Mouse (Mus musculus): ENCODE data around the gene Fgfr2. TPM values are rescaled to one million over a fixed set of nuclear protein-coding genes. Genes with fewer than 3 reads are reported as not detected.

Fgfr2 gene
- polyA plus RNA-seq, 1 experiment = 0.17 TPM

DNA sequence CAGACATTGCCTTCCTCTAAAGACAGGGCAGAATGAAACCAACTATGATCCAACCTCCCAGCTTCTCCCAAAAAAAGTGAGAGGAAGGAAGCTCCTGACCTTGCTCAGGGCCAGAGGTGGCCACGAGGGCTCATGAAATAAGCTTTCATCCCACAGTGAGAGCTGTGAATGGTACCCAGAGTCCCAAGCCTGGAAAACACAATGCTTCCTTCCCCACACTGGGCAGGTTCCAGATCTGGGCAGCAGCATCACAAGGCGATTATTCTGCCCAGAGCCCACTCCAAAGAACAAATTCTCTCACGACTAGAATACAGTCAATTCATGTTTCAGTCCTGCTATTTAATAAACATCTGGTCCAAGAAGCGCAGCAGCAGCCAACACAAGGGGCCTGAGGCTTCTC is 2879.3 kb downstream of the Fgfr2 start:
- no peaks in the 10 kb centered on the region for H3K79me2 ChIP-seq (ENCODE audit: control insufficient read depth, insufficient read depth)
- H3K4me2 ChIP-seq (ENCODE audit: low read depth) = no peak overlapping the region
- no peaks in the 10 kb centered on the region for H3K27me3 ChIP-seq (ENCODE audit: control insufficient read depth, insufficient read depth, insufficient read length)
- no peak overlapping the region for H3K4me3 ChIP-seq
- TF ChIP-seq CEBPB (IDR thresholded peaks at IDR 0.05; ENCODE audit: insufficient read depth, poor library complexity, severe bottlenecking) = no peak
- TF ChIP-seq SRF (IDR thresholded peaks at IDR 0.05; ENCODE audit: control insufficient read depth, insufficient read length, low read depth) = no peak
- no peak for TF ChIP-seq TCF3 (IDR thresholded peaks at IDR 0.05; ENCODE audit: insufficient read length, low read depth)
- no peak overlapping the region for H3ac ChIP-seq (ENCODE audit: control insufficient read depth, insufficient read length)
- no peaks in the 10 kb centered on the region for H3K36me3 ChIP-seq (ENCODE audit: control insufficient read depth, insufficient read depth)

DNA sequence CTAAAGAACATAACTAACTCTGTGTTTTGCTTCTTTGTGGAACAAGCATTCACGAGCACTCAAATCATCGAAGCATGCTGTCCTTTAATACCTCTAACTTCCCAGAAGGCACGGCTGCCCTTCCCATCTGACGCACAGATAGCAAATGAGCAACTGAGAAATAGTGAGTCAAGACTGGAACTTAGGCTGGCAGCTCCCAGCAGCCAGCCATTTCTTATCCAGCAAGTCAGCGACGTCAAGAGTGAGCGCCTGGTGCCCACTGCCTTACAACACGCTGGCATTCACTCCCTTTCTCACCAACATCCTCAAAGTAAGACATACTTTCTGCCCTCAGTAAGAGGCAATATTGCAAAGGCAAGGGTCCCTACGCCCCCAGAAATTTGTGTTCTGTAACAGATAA is 2883.0 kb downstream of the Fgfr2 start:
- no peak overlapping the region for H3ac ChIP-seq (ENCODE audit: control insufficient read depth, insufficient read length)
- H3K27me3 ChIP-seq (ENCODE audit: control insufficient read depth, insufficient read depth, insufficient read length) = no peaks in the 10 kb centered on the region
- H3K79me2 ChIP-seq (ENCODE audit: control insufficient read depth, insufficient read depth) = no peaks in the 10 kb centered on the region
- TF ChIP-seq USF1 (IDR thresholded peaks at IDR 0.05; ENCODE audit: low read depth) (no peak), TCF12 (IDR thresholded peaks at IDR 0.05; ENCODE audit: insufficient read depth, poor library complexity, severe bottlenecking) (no peak), MYOG (IDR thresholded peaks at IDR 0.05; ENCODE audit: control insufficient read depth in 1 of 3, insufficient read depth in 1 of 3, insufficient read length in 2 of 3, low read depth in 2 of 3) (no peak), REST (IDR thresholded peaks at IDR 0.05; ENCODE audit: insufficient read depth, insufficient read length) (no peak)
- no peaks in the 10 kb centered on the region for H3K36me3 ChIP-seq (ENCODE audit: control insufficient read depth, insufficient read depth)
- H3K4me3 ChIP-seq = no peak overlapping the region
- H3K4me2 ChIP-seq (ENCODE audit: low read depth) = no peak overlapping the region

- no peaks in the 10 kb centered on the region for H3K79me2 ChIP-seq (ENCODE audit: control insufficient read depth, insufficient read depth)
- TF ChIP-seq TCF12 (IDR thresholded peaks at IDR 0.05; ENCODE audit: insufficient read depth, poor library complexity, severe bottlenecking) = no peak
- TF ChIP-seq CEBPB (IDR thresholded peaks at IDR 0.05; ENCODE audit: insufficient read depth, poor library complexity, severe bottlenecking) = no peak
- TF ChIP-seq SRF (IDR thresholded peaks at IDR 0.05; ENCODE audit: control insufficient read depth, insufficient read length, low read depth) = no peak
- TF ChIP-seq USF1 (IDR thresholded peaks at IDR 0.05; ENCODE audit: low read depth) = no peak
- TF ChIP-seq MAX (IDR thresholded peaks at IDR 0.05; ENCODE audit: low read depth) = no peak
- no peaks in the 10 kb centered on the region for H3K36me3 ChIP-seq (ENCODE audit: control insufficient read depth, insufficient read depth)
- no peak overlapping the region for H3K4me2 ChIP-seq (ENCODE audit: low read depth)
- H3K4me3 ChIP-seq = no peak overlapping the region
- no peaks in the 10 kb centered on the region for H3K27me3 ChIP-seq (ENCODE audit: control insufficient read depth, insufficient read depth, insufficient read length)
- H3ac ChIP-seq (ENCODE audit: control insufficient read depth, insufficient read length) = no peak overlapping the region
These were observed 2885.9 kb downstream of the Fgfr2 start for GRCm38 (mm10) chr7:130237244-130237643.

GRCm38 (mm10) chr7:130233777-130234176 is 2889.4 kb downstream of the Fgfr2 start:
- H3K27me3 ChIP-seq (ENCODE audit: control insufficient read depth, insufficient read depth, insufficient read length) = no peaks in the 10 kb centered on the region
- H3ac ChIP-seq (ENCODE audit: control insufficient read depth, insufficient read length) = no peak overlapping the region
- H3K79me2 ChIP-seq (ENCODE audit: control insufficient read depth, insufficient read depth) = no peaks in the 10 kb centered on the region
- TF ChIP-seq MYOD1 (IDR thresholded peaks at IDR 0.05; ENCODE audit: control insufficient read depth in 1 of 3, insufficient read length in 2 of 3, low read depth in 2 of 3) = no peak
- TF ChIP-seq POLR2AphosphoS2 (IDR thresholded peaks at IDR 0.05; ENCODE audit: insufficient read length, low read depth) = no peak
- TF ChIP-seq CEBPB (IDR thresholded peaks at IDR 0.05; ENCODE audit: insufficient read depth, poor library complexity, severe bottlenecking) = no peak
- TF ChIP-seq REST (IDR thresholded peaks at IDR 0.05; ENCODE audit: insufficient read depth, insufficient read length) = no peak
- no peak for TF ChIP-seq SRF (IDR thresholded peaks at IDR 0.05; ENCODE audit: control insufficient read depth, insufficient read length, low read depth)
- TF ChIP-seq USF1 (IDR thresholded peaks at IDR 0.05; ENCODE audit: low read depth) = no peak
- no peak for TF ChIP-seq TCF12 (IDR thresholded peaks at IDR 0.05; ENCODE audit: insufficient read depth, poor library complexity, severe bottlenecking)
- TF ChIP-seq POLR2A (IDR thresholded peaks at IDR 0.05; ENCODE audit: insufficient read length, low read depth) = no peak
- no peak overlapping the region for H3K4me2 ChIP-seq (ENCODE audit: low read depth)
- no peaks in the 10 kb centered on the region for H3K36me3 ChIP-seq (ENCODE audit: control insufficient read depth, insufficient read depth)
- H3K4me3 ChIP-seq = no peak overlapping the region

GRCm38 (mm10) chr7:130230034-130230433 is 2893.1 kb downstream of the Fgfr2 start:
- TF ChIP-seq TCF12 (IDR thresholded peaks at IDR 0.05; ENCODE audit: insufficient read depth, poor library complexity, severe bottlenecking) (no peak), MYOG (IDR thresholded peaks at IDR 0.05; ENCODE audit: control insufficient read depth in 1 of 3, insufficient read depth in 1 of 3, insufficient read length in 2 of 3, low read depth in 2 of 3) (no peak), MYOD1 (IDR thresholded peaks at IDR 0.05; ENCODE audit: control insufficient read depth in 1 of 3, insufficient read length in 2 of 3, low read depth in 2 of 3) (no peak), REST (IDR thresholded peaks at IDR 0.05; ENCODE audit: insufficient read depth, insufficient read length) (no peak), CEBPB (IDR thresholded peaks at IDR 0.05; ENCODE audit: insufficient read depth, poor library complexity, severe bottlenecking) (no peak), E2F4 (IDR thresholded peaks at IDR 0.05; ENCODE audit: insufficient read depth) (no peak), POLR2AphosphoS2 (IDR thresholded peaks at IDR 0.05; ENCODE audit: insufficient read length, low read depth) (no peak), USF1 (IDR thresholded peaks at IDR 0.05; ENCODE audit: low read depth) (no peak), TCF3 (IDR thresholded peaks at IDR 0.05; ENCODE audit: insufficient read length, low read depth) (no peak), MAX (IDR thresholded peaks at IDR 0.05; ENCODE audit: low read depth) (no peak), POLR2A (IDR thresholded peaks at IDR 0.05; ENCODE audit: insufficient read length, low read depth) (no peak), SRF (IDR thresholded peaks at IDR 0.05; ENCODE audit: control insufficient read depth, insufficient read length, low read depth) (no peak)
- Histone ChIP-seq H3K27me3 (ENCODE audit: control insufficient read depth, insufficient read depth, insufficient read length) (no peaks in the 10 kb centered on the region), H3ac (ENCODE audit: control insufficient read depth, insufficient read length) (no peak overlapping the region), H3K36me3 (ENCODE audit: control insufficient read depth, insufficient read depth) (no peaks in the 10 kb centered on the region), H3K4me2 (ENCODE audit: low read depth) (no peak overlapping the region), H3K4me3 (no peak overlapping the region), H3K79me2 (ENCODE audit: control insufficient read depth, insufficient read depth) (no peaks in the 10 kb centered on the region)
